Mouse (Mus musculus): ENCODE results near the gene Tnfsf9.

The Tnfsf9 gene

DNA sequence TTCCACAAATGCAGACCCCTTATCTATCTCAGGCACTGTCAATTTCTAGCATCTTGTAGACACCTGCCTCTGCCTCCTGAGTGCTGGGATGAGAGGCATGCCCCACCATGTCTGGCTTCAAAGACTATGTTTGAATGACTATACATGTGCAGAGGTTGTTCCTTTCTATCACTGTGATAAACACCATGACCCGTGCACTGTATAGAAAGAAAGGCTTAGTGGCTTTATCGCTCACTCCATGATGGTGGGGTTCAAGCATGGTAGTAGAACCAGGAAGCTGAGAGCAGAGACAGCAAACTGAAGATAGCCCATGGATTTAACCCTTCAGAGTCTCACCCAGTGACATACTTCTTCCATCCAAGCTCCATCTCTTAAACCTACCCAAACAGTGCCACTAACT lies 29.6 kb downstream of the Tnfsf9 start:
- no peak for DNase-seq (ENCODE audit: low spot score)

- no peak for DNase-seq (ENCODE audit: low spot score)
Measured at GRCm38 (mm10) chr17:57135635-57136034, 30.5 kb downstream of the Tnfsf9 start.

- no peak for DNase-seq (ENCODE audit: low spot score)
Measured at GRCm38 (mm10) chr17:57138676-57139075, 33.6 kb downstream of the Tnfsf9 start.

DNA sequence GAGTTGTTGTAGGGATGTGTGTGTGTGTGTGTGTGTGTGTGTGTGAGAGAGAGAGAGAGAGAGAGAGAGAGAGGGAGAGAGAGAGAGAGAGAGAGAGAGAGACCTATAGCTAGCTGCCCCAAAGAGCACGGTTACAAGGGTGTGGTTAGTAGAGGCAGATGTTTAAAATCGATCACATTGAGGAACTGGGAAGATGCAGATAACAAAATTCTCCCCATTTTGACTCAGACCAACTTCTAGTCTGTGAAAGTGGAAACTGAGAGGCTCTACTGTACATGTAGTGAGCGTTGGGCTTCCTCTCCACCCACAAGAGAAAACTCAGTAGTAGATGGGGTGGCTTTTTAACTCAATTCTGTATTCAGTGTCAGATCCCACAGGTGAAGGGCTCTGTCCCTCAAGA lies 34.6 kb downstream of the Tnfsf9 start:
- DNase-seq (ENCODE audit: low spot score), result no peak

- DNase-seq (ENCODE audit: low spot score), result no peak
Measured at GRCm38 (mm10) chr17:57143704-57144103, 38.6 kb downstream of the Tnfsf9 start.

DNA sequence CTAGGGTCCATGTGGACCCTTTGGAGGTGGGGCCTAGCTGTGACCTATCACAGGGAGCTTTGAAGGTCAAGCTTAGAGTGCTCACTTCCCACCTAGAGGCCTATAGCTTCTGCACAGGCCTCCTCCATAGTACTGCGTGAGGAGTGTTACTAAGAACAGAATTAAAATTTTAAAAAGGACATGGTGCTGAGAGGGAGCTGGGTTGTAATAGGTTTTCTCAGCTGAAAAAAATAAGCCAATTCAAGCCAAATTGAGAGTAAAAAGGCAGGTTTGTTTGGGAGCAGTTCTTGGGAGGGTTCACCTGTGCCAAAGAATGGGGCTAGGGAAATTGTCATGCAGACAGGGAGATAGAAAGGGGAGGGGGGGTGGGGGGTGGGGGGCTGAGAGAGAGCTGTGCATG lies 40.0 kb downstream of the Tnfsf9 start:
- no peak for DNase-seq (ENCODE audit: low spot score)

GRCm38 (mm10) chr17:57148343-57148742 lies 43.2 kb downstream of the Tnfsf9 start:
- DNase-seq (ENCODE audit: low spot score), result no peak

DNA sequence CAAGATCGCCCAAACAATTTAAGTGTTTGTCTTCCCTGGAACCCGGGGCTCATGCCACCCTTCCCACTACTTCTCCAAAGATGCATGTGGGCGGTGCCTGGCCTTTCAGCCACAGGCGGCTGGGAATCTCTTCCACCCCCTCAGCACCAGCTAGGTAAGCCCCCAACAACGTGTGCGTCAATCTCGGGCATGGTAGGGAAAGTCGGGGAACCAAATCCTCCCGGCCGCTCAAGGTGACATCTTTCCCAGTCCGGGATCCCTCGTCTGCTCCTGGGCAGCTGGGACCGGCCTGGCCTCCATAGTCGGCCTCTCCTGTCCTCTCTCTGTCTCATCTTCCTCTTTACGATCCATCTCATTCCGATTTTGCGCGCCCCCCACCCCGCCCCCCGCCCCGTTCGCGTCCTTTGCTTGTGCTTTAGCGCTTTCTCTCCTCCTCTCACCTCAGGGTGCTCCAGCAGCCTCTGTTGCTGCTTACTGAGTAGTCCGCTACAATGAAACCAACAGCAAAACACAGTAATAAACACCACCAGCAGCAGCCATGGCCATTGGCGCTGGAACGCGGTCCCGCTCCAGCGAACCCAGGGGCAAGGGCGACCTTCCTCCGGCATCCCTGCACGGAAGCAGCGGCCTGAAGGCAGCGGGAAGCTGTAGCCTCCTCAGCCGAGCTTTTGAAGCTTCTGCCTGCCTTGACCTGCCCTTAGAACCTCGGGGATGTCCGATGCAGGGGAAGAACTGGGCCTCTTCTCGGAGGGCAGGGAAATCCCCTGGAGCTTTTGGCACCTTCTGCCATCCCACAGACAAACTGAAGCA lies 44.1 kb downstream of the Tnfsf9 start, which contains the start of gene Cd70:
Gene Cd70, minus strand, starts transcription at position 784 of the 810 bp plus-strand sequence.
- no peak for DNase-seq (ENCODE audit: low spot score)

DNA sequence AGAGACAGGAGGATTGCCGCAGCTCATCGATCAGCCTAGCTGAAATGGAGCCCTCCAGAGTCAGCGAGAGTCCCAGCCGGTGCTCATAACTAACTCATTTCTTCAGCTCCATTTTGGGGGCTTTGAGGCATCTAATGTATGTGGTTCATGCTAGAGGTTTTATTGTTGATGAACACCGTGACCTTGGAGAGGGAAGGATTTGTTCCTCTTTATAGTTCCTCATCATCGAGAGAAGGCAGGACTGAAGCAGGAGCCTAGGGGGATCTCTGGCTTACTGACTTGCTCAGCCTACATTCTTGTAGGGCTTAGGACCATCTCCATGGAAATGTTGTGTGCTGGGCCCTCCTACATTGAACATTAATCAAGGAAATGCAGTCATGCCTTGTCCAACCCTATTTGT lies 47.9 kb downstream of the Tnfsf9 start:
- DNase-seq (ENCODE audit: low spot score), result no peak

- DNase-seq (ENCODE audit: low spot score), result no peak
Measured at GRCm38 (mm10) chr17:57153787-57154186, 48.7 kb downstream of the Tnfsf9 start.
